Mouse (Mus musculus): ENCODE measurements around the gene Bmper. TPM values are rescaled to one million over a fixed set of nuclear protein-coding genes. Genes with fewer than 3 reads are reported as not detected.

The Bmper gene
- total RNA-seq (2021) = 1 to 10 TPM; 3.5 to 3.7 TPM
- long read RNA-seq, experiment 1, partial matches to known transcripts = 2 of 4 reads
- long read RNA-seq, experiment 1, other reads (novel, unspliced or antisense) = 1 of 4 reads
- long read RNA-seq, experiment 2, partial matches to known transcripts = 1 of 2 reads
- long read RNA-seq, experiment 2, other reads (novel, unspliced or antisense) = 0 of 2 reads

DNA sequence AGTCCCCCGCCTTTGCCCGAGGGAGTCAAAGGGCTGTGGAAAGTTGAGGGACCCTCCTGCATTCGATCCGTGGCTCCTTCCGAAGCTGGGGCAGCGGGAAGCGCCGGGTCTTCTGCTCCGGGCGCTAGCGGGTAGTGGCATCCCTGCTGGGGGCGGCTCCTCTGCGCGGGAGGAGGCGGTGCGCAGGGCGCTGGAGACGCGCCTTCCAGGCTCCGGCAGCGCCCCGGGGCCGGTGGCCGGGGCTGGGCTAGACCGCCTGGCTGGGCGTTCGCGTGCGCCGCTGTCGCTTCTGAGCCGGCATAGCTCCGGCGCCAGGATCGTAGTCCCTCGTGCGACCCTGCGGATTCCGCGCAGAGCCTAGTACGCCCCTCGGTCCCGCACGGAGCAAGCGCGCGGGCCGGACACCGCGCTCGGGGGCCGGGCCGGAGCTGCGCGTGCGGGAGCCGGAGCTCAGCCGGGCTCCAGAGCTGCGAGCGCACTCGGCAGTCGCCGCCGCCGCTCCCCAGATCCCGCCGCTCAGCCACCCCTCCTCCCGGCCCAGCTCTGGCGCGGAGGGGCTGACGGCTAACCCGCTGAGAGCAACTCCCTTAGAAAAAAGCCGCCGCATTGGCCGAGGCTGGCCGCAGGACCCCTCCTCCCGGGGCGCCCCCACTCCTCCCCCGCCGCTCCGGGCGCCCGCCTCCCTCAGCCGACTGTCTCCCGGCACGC, at the start of gene Bmper:
Bmper (plus strand) TSS at position 236 of the 708 bp plus-strand sequence.
- peak; percentile 79 for DNase-seq

DNA sequence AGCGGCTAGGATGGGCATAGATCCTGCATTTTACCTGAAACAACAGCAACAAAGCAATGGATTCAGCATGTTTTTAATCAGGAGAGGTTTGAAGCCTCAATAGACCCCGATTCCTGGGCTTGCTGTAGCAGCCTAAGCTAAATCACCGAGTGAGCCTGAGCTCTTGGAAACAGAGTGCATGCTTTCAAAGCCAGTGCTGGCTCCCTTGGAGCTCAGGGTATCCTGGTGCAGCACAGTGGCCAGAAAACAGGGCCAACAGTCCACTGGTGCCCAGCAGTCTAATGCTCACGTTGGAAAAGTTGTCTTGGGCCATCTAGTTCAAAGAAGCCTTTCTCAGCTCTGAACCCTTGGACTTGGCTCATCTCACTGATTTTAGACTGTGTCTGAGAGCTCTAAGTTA, 45.4 kb upstream of the Bmper start:
- DNase-seq = no peak

DNA sequence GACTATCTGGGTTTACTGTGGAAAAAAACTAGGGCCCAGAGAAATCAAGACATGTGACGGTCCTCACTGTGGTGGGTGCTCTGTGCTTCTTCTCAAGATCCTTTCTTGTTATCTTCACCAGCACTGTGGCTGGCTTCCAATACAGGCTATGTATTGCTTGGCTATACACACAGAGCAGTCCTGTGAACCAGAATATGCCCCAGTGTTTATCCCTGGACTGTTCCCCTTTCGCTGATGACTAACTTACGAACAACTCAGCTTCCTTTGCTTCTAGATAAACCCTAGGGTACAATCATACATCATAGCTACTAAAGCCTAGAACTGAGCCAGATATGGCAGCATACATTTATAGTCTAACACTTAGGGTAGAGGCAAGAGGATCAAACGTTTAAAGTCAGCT, 35.7 kb upstream of the Bmper start:
- DNase-seq = no peak

DNA sequence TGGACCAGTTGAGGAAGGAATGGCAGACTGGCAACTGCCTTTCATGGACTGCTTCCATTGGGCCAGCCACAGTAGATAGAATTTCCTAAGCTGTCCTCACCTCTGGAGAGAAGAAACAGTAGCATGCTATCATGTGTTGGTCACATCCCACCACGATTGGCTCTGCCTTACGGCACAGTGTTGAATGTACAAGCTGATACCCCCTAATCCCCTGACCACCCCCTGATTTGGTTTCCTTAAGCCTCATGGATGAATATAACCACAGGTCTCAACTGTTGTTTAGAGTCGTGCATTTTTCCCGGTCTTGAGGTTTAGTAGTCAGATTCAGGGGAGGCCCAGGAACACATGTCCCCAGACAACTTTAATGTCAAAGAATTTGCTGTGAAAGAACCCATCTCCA, 34.7 kb upstream of the Bmper start:
- no peak for DNase-seq

DNA sequence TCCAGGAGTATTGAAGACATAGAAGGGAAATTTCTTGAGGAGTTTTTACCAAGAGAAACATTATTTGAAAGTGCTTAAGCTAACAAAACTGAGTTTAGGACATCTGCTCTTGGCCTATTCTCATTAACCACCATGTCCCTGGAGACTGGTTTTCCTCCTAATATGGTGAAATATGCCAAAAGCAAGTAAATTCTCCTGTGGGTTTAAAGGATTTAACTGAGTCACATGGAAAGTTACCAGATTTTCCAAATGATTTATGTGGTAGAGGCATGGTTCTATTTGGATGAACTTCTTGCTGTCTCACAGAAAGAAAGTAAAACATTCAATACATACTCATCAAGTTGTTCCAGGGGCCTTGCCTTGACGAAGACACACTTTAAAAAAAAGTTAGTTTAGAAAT, 31.9 kb upstream of the Bmper start:
- no peak for DNase-seq

DNA sequence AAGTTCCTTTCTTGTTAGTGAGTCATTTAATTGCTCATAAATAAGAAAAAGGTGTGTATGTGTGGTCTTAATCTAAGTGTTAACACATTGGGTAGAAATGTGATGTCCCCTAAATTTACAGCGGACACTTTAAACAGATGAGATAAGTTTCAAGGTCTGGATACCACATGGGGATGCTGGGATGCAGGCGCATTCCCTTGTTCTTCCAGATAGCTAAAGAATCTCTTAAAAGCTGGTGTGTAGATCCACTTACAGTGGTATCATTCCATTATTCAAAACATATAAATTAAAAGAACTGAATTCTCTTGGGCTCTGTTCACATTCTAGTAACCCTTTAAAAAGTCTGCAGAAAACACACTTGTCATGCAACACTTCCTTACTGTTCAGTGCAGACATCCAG, 31.4 kb upstream of the Bmper start:
- DNase-seq = no peak

DNA sequence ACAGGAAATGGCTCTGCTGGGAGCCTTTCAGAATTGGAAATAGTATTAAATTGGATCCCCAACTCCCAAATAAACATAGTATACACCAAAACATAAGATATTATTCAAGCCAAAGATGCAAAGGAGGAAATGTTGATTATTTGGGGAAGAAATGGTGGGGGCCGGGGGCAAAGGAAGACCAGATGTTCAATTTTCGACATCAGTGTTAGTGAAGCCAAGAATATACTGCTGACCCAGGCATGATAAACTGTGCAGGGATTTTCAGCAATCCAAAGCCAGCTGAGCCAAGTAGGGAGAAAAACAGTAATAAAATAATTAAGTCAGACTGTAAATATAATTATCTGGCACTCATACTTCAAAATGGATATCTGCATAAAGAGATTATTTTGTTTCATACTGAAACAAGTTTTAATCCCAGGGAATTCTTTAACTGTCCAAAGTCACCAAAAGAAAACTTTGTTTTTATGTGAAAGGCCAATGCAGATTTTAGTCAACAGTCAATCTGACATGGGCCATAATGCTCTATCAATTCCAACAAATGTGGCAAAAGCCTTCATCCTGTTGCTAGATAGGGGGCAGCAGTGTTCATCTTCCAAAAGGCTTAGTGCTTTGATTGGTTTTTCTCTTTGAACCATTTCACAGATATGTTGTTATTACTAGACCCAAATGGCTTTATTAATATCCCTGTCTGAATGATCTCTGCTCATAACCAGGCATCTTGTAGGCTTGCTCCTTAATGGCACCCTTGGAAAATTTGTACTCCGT, 30.1 kb upstream of the Bmper start:
- DNase-seq = no peak

DNA sequence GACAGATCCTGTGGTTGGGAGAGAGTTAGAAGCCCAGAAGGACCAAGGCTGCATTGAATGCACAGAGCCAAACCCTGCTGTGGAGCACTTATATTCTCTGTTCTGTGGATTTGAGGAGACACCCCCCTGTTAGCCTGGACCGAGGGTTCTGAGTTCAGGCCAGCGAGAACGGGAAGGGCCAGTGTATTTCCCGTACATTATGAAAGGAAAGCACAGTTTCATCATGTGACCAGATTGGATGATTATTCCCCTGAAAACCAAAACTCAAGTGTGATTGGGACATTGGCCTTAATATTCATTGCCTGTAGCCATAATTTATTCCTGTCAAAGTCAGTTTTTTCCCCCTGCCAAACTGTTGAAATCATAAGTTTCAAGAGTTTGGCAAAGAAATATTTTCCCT, 23.9 kb upstream of the Bmper start:
- no peak for DNase-seq

DNA sequence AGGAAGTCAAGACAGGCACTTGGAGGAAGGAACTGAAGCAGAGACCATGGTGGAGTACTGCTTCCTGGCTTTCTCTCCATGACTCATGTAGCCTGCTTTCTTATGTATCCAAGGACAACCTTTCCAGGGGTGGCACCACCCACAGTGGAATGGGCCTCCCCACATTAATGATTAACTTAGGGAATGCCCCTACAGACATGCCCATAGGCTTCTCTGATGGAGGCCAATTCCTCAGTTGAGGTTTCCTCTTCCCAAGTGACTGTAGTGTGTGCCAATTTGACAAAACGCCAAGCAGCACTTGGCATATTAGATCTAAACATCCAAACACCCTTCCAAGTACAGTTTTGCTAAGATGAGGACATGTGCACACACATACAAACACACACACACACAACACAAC, 23.0 kb upstream of the Bmper start:
- no peak for DNase-seq

DNA sequence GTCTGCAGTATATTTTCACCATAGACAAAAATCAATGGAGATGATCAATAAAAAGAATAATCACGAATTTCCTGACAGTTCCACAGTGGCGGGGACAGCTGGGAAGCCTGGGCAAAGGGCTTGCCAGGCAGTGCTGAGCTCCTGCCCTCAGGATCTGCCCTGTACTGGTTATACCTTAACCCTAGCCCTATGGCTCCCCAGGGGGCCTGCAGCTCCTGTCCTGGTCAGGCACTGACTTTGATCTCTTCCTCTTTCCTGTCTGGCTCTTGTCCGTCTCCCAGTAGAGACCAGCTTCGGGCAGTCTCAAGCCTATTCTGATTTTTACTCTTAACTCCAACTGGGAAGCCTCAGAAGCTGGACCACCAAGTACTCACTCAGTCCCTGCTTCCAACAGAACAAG, 22.0 kb upstream of the Bmper start:
- DNase-seq = no peak

DNA sequence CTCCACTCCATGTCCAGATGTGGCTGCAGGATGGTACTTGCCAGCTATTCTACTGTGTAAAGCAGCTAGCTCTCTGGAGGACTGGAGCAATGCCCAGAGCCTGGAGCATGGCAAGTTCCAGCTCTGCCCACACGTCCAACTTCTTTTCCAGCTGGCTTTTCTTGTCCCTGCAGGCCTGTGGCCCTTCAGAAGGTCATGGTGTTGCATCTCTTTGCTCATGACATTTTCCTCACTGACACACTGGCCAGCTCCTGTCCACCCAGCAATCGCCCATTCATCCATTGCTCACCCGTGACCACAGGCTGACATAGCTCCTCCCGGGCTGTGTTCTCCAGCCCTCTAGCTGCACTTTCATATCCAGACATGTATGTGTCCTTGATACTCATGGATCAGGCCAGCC, 20.4 kb upstream of the Bmper start:
- no peak for DNase-seq

DNA sequence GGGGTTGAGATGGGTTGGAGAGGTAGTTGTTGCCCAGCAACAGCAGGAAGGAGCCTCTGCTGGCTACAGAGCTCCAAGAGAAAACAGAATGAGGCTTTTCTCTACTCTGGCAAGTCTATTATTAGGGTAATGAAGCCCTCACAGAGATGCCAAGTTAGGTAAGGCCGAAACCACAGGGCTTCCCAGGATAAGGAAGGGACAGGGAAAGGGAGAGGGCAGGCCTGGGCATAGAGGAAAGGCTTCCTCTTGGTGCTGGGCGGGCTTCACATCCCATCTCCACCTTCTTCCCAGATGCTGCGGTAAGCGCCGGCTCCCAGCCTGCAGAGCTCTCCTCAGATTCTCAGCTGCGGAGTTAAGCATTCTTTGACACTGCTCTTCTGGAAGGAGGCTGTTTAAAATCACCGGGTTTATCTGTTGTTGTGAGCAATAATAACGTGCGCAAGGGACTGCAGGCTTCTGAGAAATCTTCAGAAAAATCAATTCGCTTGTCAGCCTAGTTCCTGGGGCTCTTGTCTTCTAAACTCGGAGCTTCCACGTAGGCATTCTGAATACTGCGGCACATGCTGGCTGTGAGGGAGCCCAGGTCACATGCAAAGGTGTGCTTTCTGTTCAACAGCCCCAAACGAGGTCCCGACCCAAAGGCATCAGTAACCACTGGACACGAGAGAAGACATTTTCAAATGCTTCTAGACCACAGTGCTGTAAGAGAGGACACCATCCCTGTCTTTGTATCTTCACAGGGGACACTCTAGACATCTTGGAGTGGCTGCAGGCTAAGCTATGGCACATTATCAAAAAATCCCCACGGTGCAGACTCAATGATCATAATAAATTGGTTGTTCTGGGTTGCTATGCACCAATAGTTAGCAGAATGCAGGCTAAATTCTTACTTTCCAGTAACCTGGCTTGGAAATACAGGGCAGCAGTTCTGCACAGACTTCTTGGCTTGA, 18.3 kb upstream of the Bmper start:
- DNase-seq = no peak

DNA sequence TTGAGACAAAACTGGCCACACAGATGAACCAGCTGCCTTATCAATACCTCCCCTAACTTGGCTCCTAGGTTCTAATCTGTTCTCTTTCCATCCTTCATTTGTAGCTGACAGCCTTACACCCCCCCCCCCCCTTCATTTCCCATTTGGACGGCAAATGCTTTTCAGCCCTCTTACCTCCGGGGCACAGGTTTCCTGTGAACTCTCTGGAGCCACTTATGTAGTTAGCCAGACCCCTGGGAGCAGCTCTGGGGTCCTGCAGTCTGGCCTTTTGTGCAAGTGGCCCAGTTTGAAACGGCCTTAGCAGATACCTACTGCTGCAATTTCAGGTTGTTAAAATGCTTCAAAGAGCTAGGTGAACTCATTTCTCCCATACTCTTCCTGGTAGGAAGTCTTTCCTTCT, 17.6 kb upstream of the Bmper start:
- no peak for DNase-seq

DNA sequence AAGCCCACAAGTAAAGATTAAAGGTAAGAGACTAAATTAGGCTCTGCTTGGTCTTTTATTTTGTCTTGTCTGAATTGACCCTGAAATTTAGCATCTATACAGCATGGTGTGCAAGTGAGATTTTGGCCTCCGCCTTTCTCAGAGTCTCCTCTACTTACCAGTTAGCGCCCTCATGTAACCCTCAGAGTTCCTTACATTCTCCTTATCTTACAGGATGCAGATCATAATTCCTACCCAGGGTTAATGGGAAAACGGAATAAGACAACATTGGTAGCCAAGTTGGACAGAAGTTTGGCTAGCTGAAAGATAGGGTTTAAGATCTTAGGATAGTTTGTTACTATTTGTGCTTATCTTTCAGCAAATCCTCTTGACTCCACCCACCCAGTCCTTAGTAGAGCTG, 17.1 kb upstream of the Bmper start:
- DNase-seq = no peak

DNA sequence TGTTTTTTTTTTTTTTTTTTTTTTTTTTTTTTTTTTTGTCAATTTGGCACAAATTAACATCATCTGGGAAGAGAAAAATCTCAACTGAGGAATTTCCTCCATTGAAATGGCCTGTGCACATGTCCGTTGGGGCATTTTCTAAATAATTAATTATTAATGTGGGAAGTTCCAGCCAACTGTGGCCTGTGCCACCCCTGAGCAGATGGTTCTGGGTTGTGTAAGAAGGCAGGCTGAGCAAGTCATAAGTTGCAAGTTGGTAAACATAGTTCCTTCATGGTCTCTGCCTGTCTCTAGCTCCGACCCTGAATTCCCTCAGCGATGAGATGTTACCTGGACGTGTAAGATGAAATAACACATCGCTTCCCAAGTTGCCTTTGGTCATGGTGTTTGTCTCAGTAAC, 16.7 kb upstream of the Bmper start:
- no peak for DNase-seq

DNA sequence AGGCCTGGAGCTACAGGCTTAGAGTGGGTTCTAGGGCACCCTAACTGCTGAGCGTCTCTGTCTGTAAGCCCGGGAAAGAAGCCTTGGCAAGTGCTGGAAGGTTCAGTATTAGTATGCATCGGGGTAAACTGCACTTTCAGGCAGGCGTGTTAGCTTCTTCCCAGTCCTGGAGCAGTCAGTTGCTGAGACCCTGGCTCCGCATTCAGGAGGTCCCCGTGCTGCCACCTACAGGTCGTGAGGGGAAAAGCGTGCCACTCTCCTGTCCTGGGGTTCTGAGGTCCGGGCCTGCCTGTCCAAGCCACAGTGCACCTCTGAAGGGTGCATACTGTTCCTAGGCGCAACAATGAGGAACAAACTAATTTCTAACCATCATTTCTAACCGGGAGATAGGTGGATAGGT, 10.6 kb upstream of the Bmper start:
- DNase-seq = peak; percentile 46

DNA sequence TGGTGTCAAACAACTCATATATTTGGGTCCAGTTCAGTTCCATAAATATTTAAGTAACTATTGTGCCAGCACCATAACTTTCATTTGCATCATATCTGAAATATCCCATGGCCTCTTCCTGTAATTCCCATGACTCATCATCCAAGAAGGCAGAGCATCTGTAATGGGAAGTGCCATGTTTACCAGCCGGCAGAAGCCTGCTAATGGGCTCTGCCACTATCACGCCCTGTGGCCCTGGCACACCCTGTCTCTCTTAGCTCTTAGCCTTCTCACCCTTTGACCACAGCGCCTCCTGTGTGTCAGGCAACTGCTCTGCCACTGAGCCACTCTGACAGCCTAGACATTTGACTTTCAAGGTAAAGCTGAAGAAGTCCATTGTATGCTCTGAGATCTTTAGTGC, 3.1 kb upstream of the Bmper start:
- DNase-seq = no peak

DNA sequence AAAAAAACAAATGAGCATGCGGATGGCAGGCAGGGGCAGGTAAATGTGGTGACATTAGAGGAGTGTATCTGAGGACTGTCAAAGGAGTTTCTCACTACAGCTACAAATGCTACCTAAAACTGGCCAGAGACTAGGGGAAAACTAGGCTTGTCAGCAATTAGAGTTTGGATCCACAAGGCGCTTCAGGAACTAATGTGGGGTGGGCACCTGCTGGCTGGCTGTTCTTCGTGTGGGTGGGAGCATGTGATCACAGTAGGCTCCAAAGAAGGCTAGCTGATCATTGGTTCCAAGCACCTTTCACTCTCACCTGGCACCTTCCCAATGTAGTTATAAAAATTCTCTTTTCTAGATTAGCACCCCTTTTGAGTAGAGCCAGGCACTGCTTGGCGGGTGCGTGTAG, 900 bp upstream of the Bmper start:
- DNase-seq = no peak

DNA sequence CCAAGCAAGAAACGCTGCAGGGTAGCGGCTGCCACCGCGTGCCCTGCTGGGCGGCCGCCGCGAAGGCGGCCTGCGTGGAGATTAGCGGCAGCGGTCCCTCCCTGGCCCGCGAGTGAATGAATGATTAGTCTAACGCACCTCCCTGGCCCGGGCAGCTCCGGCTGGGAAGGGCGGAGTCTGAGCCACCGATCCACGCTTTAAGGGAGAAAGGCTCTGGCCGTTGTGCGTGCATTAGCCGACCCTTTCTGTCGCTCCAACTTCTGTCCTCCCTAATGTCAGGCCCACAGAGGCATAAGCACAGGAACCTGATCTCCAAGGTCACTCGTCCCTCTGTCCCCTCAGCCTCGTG, 410 bp upstream of the Bmper start:
- peak; percentile 28 for DNase-seq

DNA sequence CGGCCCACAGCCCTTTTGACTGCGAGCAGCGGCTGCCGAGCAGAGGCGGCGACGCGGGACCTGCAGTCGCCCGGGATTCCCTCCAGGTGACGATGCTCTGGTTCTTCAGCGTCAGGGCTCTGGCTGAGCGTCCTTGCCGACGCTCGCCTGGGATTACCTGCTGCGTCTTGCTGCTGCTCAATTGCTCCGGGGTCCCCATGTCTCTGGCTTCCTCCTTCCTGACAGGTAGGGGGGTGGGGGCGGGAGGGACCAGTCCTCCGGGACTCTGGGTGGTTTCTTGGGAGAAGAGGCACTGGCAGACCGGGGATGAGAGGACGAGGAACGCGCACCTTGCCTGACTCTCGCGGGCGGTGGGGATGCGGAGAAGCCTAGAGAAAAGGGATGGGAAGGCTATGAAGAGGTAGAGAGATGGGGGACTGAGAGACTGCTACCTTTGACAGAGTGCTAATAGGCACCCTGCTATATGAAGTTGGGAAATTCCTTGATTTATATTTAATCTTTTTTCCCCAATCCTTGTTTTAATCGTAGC, 737 bp downstream of the Bmper start:
- no peak for DNase-seq

DNA sequence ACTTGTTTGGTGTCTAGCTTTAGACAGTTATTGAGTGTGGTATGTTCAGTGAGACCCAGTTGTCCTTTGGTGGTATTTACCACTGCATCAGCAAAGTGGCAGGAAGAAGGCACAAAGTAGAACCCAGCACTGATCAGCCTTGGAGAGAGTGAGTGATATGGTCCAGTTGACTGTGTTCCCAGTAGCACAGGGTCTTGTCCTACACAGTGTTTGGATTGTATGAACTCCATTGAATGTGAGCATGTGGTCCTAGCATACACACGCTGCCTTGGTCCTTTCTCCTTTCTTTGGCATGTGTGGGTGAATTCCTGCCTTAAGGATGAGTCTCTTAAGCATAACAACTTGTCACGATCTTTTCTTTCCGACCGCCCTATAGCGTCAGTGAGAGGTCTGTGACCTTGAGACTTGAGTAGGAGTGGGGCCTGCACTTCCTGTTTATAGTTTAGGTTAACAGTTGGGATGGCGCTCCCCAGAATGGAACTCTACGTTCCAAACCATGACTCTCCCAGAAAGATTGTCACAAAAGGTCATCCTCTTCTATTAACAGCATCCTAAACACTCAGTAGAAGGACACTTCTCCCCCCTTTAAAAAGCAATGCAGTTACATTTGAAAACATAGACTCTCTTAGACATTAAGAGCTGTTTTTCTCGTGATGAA, 10.7 kb downstream of the Bmper start:
- no peak for DNase-seq

Data from gastrocnemius, postnatal 25 days (tissue).